Mouse (Mus musculus): Measurements from ENCODE around the gene Gdf11.

- no peak for TF ChIP-seq CTCF (IDR thresholded peaks at IDR 0.05; ENCODE audit: borderline replicate concordance, insufficient read depth, low read length)
- no peak for TF ChIP-seq POLR2A (IDR thresholded peaks at IDR 0.05; ENCODE audit: low read depth, low read length)
Observed at GRCm38 (mm10) chr10:128938974-128939373, 47.5 kb upstream of the Gdf11 start.

Measured in embryonic fibroblast, embryonic 13.5 days (primary cell).